Mouse (Mus musculus) heart, embryonic 11.5 days (tissue): ENCODE data around the gene Anapc2. TPM values are rescaled to one million over a fixed set of nuclear protein-coding genes. Genes with fewer than 3 reads are reported as not detected.
A peak's percentile ranks its signal among the peaks of the same experiment; 100 is the strongest.

Experiments used
- ATAC-seq: fragments of 200-750 bp; cut with Nextera tagmentation; replicated peaks from 2 replicates; pipeline ENCODE4 v1.8.0; 2017; ENCODE audit warnings: moderate library complexity; ENCODE audit not compliant: insufficient number of reproducible peaks, low FRiP score, low TSS enrichment
- H3K27ac ChIP-seq: fragments of 300-500 bp; sonication (generic); 2 replicates; pipeline ENCODE4 v1.5.1; 2014; ENCODE audit warnings: mild to moderate bottlenecking, low read depth, low read length
- H3K27me3 ChIP-seq: fragments of 300-500 bp; sonication (generic); 2 replicates; pipeline ENCODE4 v1.6.1; 2014; ENCODE audit warnings: mild to moderate bottlenecking, low read length, mixed read lengths; ENCODE audit not compliant: control insufficient read depth, insufficient read depth
- H3K36me3 ChIP-seq: fragments of 300-500 bp; sonication (generic); 2 replicates; pipeline ENCODE4 v1.6.1; 2014; ENCODE audit warnings: mild to moderate bottlenecking, low read length, moderate library complexity, mixed read lengths; ENCODE audit not compliant: control insufficient read depth, insufficient read depth
- H3K4me1 ChIP-seq: fragments of 300-500 bp; sonication (generic); 2 replicates; pipeline ENCODE4 v1.6.1; 2014; ENCODE audit warnings: low read length; ENCODE audit not compliant: control insufficient read depth, insufficient read depth
- H3K4me2 ChIP-seq: fragments of 300-500 bp; sonication (generic); 2 replicates; pipeline ENCODE4 v1.6.1; 2014; ENCODE audit warnings: mild to moderate bottlenecking, moderate library complexity
- H3K4me3 ChIP-seq: fragments of 300-500 bp; sonication (generic); 2 replicates; pipeline ENCODE4 v1.5.1; 2014; ENCODE audit warnings: low read depth, low read length
- H3K9ac ChIP-seq: fragments of 300-500 bp; sonication (generic); 2 replicates; pipeline ENCODE4 v1.6.1; 2014; ENCODE audit warnings: mild to moderate bottlenecking, low read depth, low read length, moderate library complexity
- H3K9me3 ChIP-seq: fragments of 300-500 bp; sonication (generic); replicated peaks from 2 replicates; pipeline ENCODE4 v1.6.1; 2016; ENCODE audit warnings: low read length; ENCODE audit not compliant: control insufficient read depth
- WGBS: fragments of 180-500 bp; shearing (Covaris S2); extraction: QIAGEN DNeasy Blood & Tissue Kit; methylation state at CpG from one replicate; pipeline ENCODE4 v1.1.7; 2014; ENCODE audit not compliant: insufficient replicate concordance; 5-methylcytosine and 5-hydroxymethylcytosine counted together
- polyA plus RNA-seq: library from polyadenylated mRNA; unstranded; fragments of >200 nt; fragmentation: Nextera tagmentation; extraction: Ambion mirVana; gene quantifications from 2 replicates; pipeline ENCODE4 v1.2.1, GENCODE M21; 2014

The Anapc2 gene
- polyA plus RNA-seq, 1 experiment from 2014 or later = 73.0 TPM

- 52% methylated on average over 9 of the region's 9 CpGs for WGBS
- H3K9ac ChIP-seq = peak overlapping the region; percentile 97
- H3K4me2 ChIP-seq = peak overlapping the region; percentile 97
- H3K36me3 ChIP-seq = peaks cover 16% of the 10 kb centered on the region
- no peaks in the 10 kb centered on the region for H3K9me3 ChIP-seq
- H3K4me3 ChIP-seq = peak overlapping the region; percentile 96
- H3K27ac ChIP-seq = no peak overlapping the region
- H3K4me1 ChIP-seq = peaks cover 8% of the 10 kb centered on the region
- ATAC-seq = no peak
- H3K27me3 ChIP-seq = no peaks in the 10 kb centered on the region
Observed at GRCm38 (mm10) chr2:25331470-25331869, 59.2 kb downstream of the Anapc2 start.

GRCm38 (mm10) chr2:25332286-25333160, 60.2 kb downstream of the Anapc2 start, which contains the start of gene Man1b1:
TSS of gene Man1b1 (plus strand) at chr2:25332338.
- peak within 1 kb of the TSS; percentile 97 for H3K4me2 ChIP-seq
- H3K27ac ChIP-seq = peak within 1 kb of the TSS; percentile 92
- no peaks in the 10 kb centered on the region for H3K27me3 ChIP-seq
- under 1% methylated on average over 76 of the region's 78 CpGs for WGBS
- no peaks in the 10 kb centered on the region for H3K9me3 ChIP-seq
- peak within 1 kb of the TSS; percentile 96 for H3K4me3 ChIP-seq
- H3K4me1 ChIP-seq = peaks cover 8% of the 10 kb centered on the region
- ATAC-seq = peak; percentile 94
- H3K36me3 ChIP-seq = peaks cover 23% of the 10 kb centered on the region
- H3K9ac ChIP-seq = peak within 1 kb of the TSS; percentile 97

GRCm38 (mm10) chr2:25333569-25333968, 61.3 kb downstream of the Anapc2 start:
- no peaks in the 10 kb centered on the region for H3K9me3 ChIP-seq
- WGBS = 81% methylated on average over 2 of the region's 2 CpGs
- H3K36me3 ChIP-seq = peaks cover 30% of the 10 kb centered on the region
- peak overlapping the region; percentile 89 for H3K9ac ChIP-seq
- peaks cover 8% of the 10 kb centered on the region for H3K4me1 ChIP-seq
- no peak for ATAC-seq
- peak overlapping the region; percentile 97 for H3K4me2 ChIP-seq
- H3K4me3 ChIP-seq = peak overlapping the region; percentile 96
- no peaks in the 10 kb centered on the region for H3K27me3 ChIP-seq
- H3K27ac ChIP-seq = no peak overlapping the region

Other genes with a start within 250 kb of the Anapc2 start
- gene Nsmf, start 218.1 kb upstream of the Anapc2 start, polyA plus RNA-seq = 32.9 and 37.7 TPM in 2 replicates
- gene Entpd8, start 192.2 kb upstream of the Anapc2 start, polyA plus RNA-seq = not detected in 2 replicates
- gene Noxa1, start 177.3 kb upstream of the Anapc2 start, polyA plus RNA-seq = 0.10 TPM in 1 of 2 replicates, not detected in the other
- gene Nrarp, start 91.7 kb upstream of the Anapc2 start, polyA plus RNA-seq = 4.5 and 4.8 TPM in 2 replicates
- 5.9 and 8.3 TPM in 2 replicates for gene Tor4a, start 75.6 kb upstream of the Anapc2 start, polyA plus RNA-seq
- 62.9 and 69.0 TPM in 2 replicates for gene Nelfb, start 61.0 kb upstream of the Anapc2 start, polyA plus RNA-seq
- not detected in 2 replicates for gene Stpg3, start 57.8 kb upstream of the Anapc2 start, polyA plus RNA-seq
- gene Fam166a, start 53.7 kb upstream of the Anapc2 start, polyA plus RNA-seq = 0.44 TPM in 1 of 2 replicates, not detected in the other
- gene Tubb4b, start 47.8 kb upstream of the Anapc2 start, polyA plus RNA-seq = 449 and 481 TPM in 2 replicates
- not detected in 2 replicates for gene Slc34a3, start 38.1 kb upstream of the Anapc2 start, polyA plus RNA-seq
- gene Rnf224, start 35.7 kb upstream of the Anapc2 start, polyA plus RNA-seq = 0.42 TPM in 1 of 2 replicates, not detected in the other
- 5.2 and 7.1 TPM in 2 replicates for gene Rnf208, start 30.2 kb upstream of the Anapc2 start, polyA plus RNA-seq
- not detected in 2 replicates for gene Cysrt1, start 30.0 kb upstream of the Anapc2 start, polyA plus RNA-seq
- gene AL732309.1, start 25.6 kb upstream of the Anapc2 start, polyA plus RNA-seq = 2.5 and 2.9 TPM in 2 replicates
- 12.9 and 16.0 TPM in 2 replicates for gene Tmem203, start 17.0 kb upstream of the Anapc2 start, polyA plus RNA-seq
- 3.3 TPM in 2 replicates for gene Tprn, start 9.9 kb upstream of the Anapc2 start, polyA plus RNA-seq
- 156 and 175 TPM in 2 replicates for gene Ssna1, start within 50 bp of the Anapc2 start, polyA plus RNA-seq
- gene Tmem210, start 15.7 kb downstream of the Anapc2 start, polyA plus RNA-seq = not detected in 2 replicates
- not detected in 2 replicates for gene Lrrc26, start 17.4 kb downstream of the Anapc2 start, polyA plus RNA-seq
- gene Grin1, start 46.7 kb downstream of the Anapc2 start, polyA plus RNA-seq = 0.96 and 1.1 TPM in 2 replicates
- gene Man1b1, start 59.9 kb downstream of the Anapc2 start, polyA plus RNA-seq = 47.9 and 68.4 TPM in 2 replicates
- 13.1 and 14.0 TPM in 2 replicates for gene Dpp7, start 83.9 kb downstream of the Anapc2 start, polyA plus RNA-seq
- 10.8 and 11.2 TPM in 2 replicates for gene Uap1l1, start 93.2 kb downstream of the Anapc2 start, polyA plus RNA-seq
- 16.0 and 18.2 TPM in 2 replicates for gene Sapcd2, start 99.8 kb downstream of the Anapc2 start, polyA plus RNA-seq
- 0.18 and 0.20 TPM in 2 replicates for gene Entpd2, start 123.4 kb downstream of the Anapc2 start, polyA plus RNA-seq
- 16.8 and 18.9 TPM in 2 replicates for gene Npdc1, start 126.9 kb downstream of the Anapc2 start, polyA plus RNA-seq
- not detected in 2 replicates for gene Fut7, start 150.8 kb downstream of the Anapc2 start, polyA plus RNA-seq
- gene Abca2, start 156.2 kb downstream of the Anapc2 start, polyA plus RNA-seq = 2.0 and 3.4 TPM in 2 replicates
- gene Clic3, start 184.4 kb downstream of the Anapc2 start, polyA plus RNA-seq = 0.47 and 0.83 TPM in 2 replicates
- 16.5 and 20.0 TPM in 2 replicates for gene Paxx, start 188.6 kb downstream of the Anapc2 start, polyA plus RNA-seq
- gene Ptgds, start 197.6 kb downstream of the Anapc2 start, polyA plus RNA-seq = 0.66 and 1.1 TPM in 2 replicates
- gene Lcn12, start 221.4 kb downstream of the Anapc2 start, polyA plus RNA-seq = not detected in 2 replicates
- 66.7 and 78.7 TPM in 2 replicates for gene Fbxw5, start 228.3 kb downstream of the Anapc2 start, polyA plus RNA-seq
- gene C8g, start 229.2 kb downstream of the Anapc2 start, polyA plus RNA-seq = 3.4 and 3.7 TPM in 2 replicates